8 mouse cellular contexts compared by ENCODE assay signal in the genomic region with DNA sequence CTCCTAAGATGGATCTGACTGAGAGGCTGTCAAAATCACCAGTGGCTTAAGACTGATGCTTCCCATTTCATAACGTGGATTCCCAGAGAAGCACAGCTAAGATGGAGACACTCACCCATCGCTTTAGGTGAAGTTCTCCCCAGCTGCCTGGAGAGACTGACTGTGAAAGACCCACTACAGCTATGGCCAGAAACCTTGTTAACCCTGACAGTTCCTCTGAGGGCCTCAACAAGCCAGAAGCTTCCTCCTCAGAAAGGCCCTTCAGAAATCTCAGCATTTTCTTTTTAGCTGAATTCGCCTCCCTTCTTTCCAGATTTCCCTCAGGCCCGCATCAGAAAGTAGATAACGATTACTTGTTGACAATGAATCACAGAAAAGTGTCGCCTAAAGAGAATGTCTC. TPM values are rescaled to one million over a fixed set of nuclear protein-coding genes. Genes with fewer than 3 reads are reported as not detected.
DNase-seq lines count a peak whose midpoint lies in the region; ATAC-seq and TF ChIP-seq lines count a peak whose summit lies in the region.

No protein-coding gene starts in this region.

- peaks cover 13% of the 10 kb centered on the region for H3K4me1 ChIP-seq in heart, embryonic 16.5 days (ENCODE audit: control insufficient read depth, insufficient read depth, low read length)
- peaks cover 19% of the 10 kb centered on the region for H3K4me1 ChIP-seq in heart, postnatal 0 days (ENCODE audit: control insufficient read depth, insufficient read depth)
- peaks cover 17% of the 10 kb centered on the region for H3K4me1 ChIP-seq in liver, postnatal 0 days (ENCODE audit: insufficient read depth)

- no peak for ATAC-seq in heart, embryonic 16.5 days (replicated peaks; ENCODE audit: extremely low read depth, insufficient read depth, low FRiP score)
- ATAC-seq in heart, postnatal 0 days (ENCODE audit: insufficient read depth, low read depth), result no peak
- ATAC-seq in liver, postnatal 0 days, result no peak

- H3K9me3 ChIP-seq in heart, embryonic 16.5 days (replicated peaks; ENCODE audit: control insufficient read depth, low read length), result no peaks in the 10 kb centered on the region
- H3K9me3 ChIP-seq in heart, postnatal 0 days (replicated peaks; ENCODE audit: control insufficient read depth, low read length), result no peaks in the 10 kb centered on the region
- no peaks in the 10 kb centered on the region for H3K9me3 ChIP-seq in liver, postnatal 0 days (ENCODE audit: low read length)

- peak overlapping the region; percentile 36 for H3K4me2 ChIP-seq in heart, embryonic 16.5 days (ENCODE audit: low read depth, low read length)
- H3K4me2 ChIP-seq in heart, postnatal 0 days (ENCODE audit: low read depth, low read length), result peak overlapping the region; percentile 31; the same call in 1 of the 2 replicates
- H3K4me2 ChIP-seq in liver, postnatal 0 days (ENCODE audit: low read depth, low read length), result peak overlapping the region; percentile 89

- no peak for TF ChIP-seq CTCF in heart, postnatal 0 days (IDR thresholded peaks at IDR 0.05; ENCODE audit: low read depth)
- no peak for TF ChIP-seq CTCF in liver, postnatal 0 days (IDR thresholded peaks at IDR 0.05; ENCODE audit: low read depth)

- no peak overlapping the region for H3K4me3 ChIP-seq in heart, embryonic 16.5 days (ENCODE audit: low read length)
- peak overlapping the region; percentile 87 for H3K4me3 ChIP-seq in heart, postnatal 0 days (ENCODE audit: low read depth, low read length)
- 0 out of 2 replicates have a peak overlapping the region, but pooled peaks have one; percentile 77 for H3K4me3 ChIP-seq in liver, postnatal 0 days (ENCODE audit: low read depth, low read length)

- H3K27me3 ChIP-seq in heart, embryonic 16.5 days (ENCODE audit: control insufficient read depth, insufficient read depth, low read length), result no peaks in the 10 kb centered on the region
- H3K27me3 ChIP-seq in heart, postnatal 0 days (ENCODE audit: control insufficient read depth, insufficient read depth, low read length), result no peaks in the 10 kb centered on the region
- no peaks in the 10 kb centered on the region for H3K27me3 ChIP-seq in liver, postnatal 0 days (ENCODE audit: insufficient read depth, low read length)

- intact Hi-C loops in heart, postnatal 10 days (cut with DNase I), result no loop called here

- 45% methylated on average over 6 of the region's 6 CpGs for WGBS in heart, embryonic 16.5 days
- WGBS in heart, postnatal 0 days, result 42% methylated on average over 6 of the region's 6 CpGs
- WGBS in liver, postnatal 0 days (ENCODE audit: insufficient replicate concordance), result 40% methylated on average over 6 of the region's 6 CpGs

- no peak for DNase-seq in heart, postnatal 10 days
- peak; percentile 14 for DNase-seq in brain, adult 2 months (ENCODE audit: low read depth, low spot score)
- no peak for DNase-seq in heart, postnatal 0 days (ENCODE audit: low spot score)
- no peak for DNase-seq in liver, postnatal 0 days
- DNase-seq in adrenal gland, postnatal 10 days, result no peak
- DNase-seq in layer of hippocampus, adult 9-10 months (ENCODE audit: low spot score), result no peak
- no peak for DNase-seq in adrenal gland, postnatal 14 days

- TF ChIP-seq EP300 in heart, postnatal 0 days (IDR thresholded peaks at IDR 0.05; ENCODE audit: low read depth), result no peak
- no peak for TF ChIP-seq EP300 in liver, postnatal 0 days (IDR thresholded peaks at IDR 0.05; ENCODE audit: low read depth)

- H3K27ac ChIP-seq in heart, embryonic 16.5 days (ENCODE audit: low read length), result no peak overlapping the region
- H3K27ac ChIP-seq in heart, postnatal 0 days (ENCODE audit: low read depth), result no peak overlapping the region
- H3K27ac ChIP-seq in liver, postnatal 0 days (ENCODE audit: low read depth), result no peak overlapping the region

- no peak overlapping the region for H3K9ac ChIP-seq in heart, embryonic 16.5 days (ENCODE audit: low read length)
- H3K9ac ChIP-seq in heart, postnatal 0 days (replicated peaks; ENCODE audit: low read depth, low read length), result no peak overlapping the region
- no peak overlapping the region for H3K9ac ChIP-seq in liver, postnatal 0 days (replicated peaks)

- no peaks in the 10 kb centered on the region for H3K36me3 ChIP-seq in heart, embryonic 16.5 days (ENCODE audit: control insufficient read depth, insufficient read depth)
- 0 out of 2 replicates have a peak, but pooled peaks cover 8% of the 10 kb centered on the region for H3K36me3 ChIP-seq in heart, postnatal 0 days (replicated peaks; ENCODE audit: control insufficient read depth, insufficient read depth, low read length)
- H3K36me3 ChIP-seq in liver, postnatal 0 days (replicated peaks; ENCODE audit: insufficient read depth, low read length), result no peaks in the 10 kb centered on the region

RNA-seq across cellular contexts. Expression of a gene that starts 0.6 kb away (rescaled TPM):
- 93.5 and 94.5 TPM in 2 replicates for polyA plus RNA-seq in heart, embryonic 16.5 days (2015; fragmentation: Nextera tagmentation; extraction: Ambion mirVana)
- 10 to 100 TPM; 75.4 to 92.8 TPM for total RNA-seq in heart, postnatal 10 days (2021)
- total RNA-seq in heart, postnatal 0 days (2014; rRNA removed; ENCODE audit: low replicate concordance), result 63.0 and 119 TPM in 2 replicates
- polyA plus RNA-seq in heart, postnatal 0 days (2015; fragmentation: Nextera tagmentation; extraction: Ambion mirVana), result 97.8 and 101 TPM in 2 replicates
- 27.8 and 30.5 TPM in 2 replicates for polyA plus RNA-seq in liver, postnatal 0 days (2015; fragmentation: Nextera tagmentation; extraction: Ambion mirVana)
- total RNA-seq in adrenal gland, postnatal 10 days (2021), result 10 to 100 TPM; 74.8 to 96.0 TPM
- total RNA-seq in adrenal gland, postnatal 14 days (2021), result 65.3 and 70.7 TPM in 2 replicates

RNA-seq across cellular contexts. Expression of a gene that starts 52.7 kb away (rescaled TPM):
- 41.5 and 45.4 TPM in 2 replicates for polyA plus RNA-seq in heart, embryonic 16.5 days (2015; fragmentation: Nextera tagmentation; extraction: Ambion mirVana)
- 10 to 100 TPM; 42.0 to 43.3 TPM for total RNA-seq in heart, postnatal 10 days (2021)
- total RNA-seq in heart, postnatal 0 days (2014; rRNA removed; ENCODE audit: low replicate concordance), result 42.6 and 62.3 TPM in 2 replicates
- polyA plus RNA-seq in heart, postnatal 0 days (2015; fragmentation: Nextera tagmentation; extraction: Ambion mirVana), result 24.6 and 25.6 TPM in 2 replicates
- polyA plus RNA-seq in liver, postnatal 0 days (2015; fragmentation: Nextera tagmentation; extraction: Ambion mirVana), result 17.3 and 18.7 TPM in 2 replicates
- total RNA-seq in adrenal gland, postnatal 10 days (2021), result 10 to 100 TPM; 67.8 to 72.4 TPM
- total RNA-seq in adrenal gland, postnatal 14 days (2021), result 68.8 and 93.7 TPM in 2 replicates

Comparison
In these comparisons a context has a peak if more than half of its experiments do, and no peak if none do; other contexts are left out.
1. H3K4me2 ChIP-seq: peak in every context shown above with its lines; median percentile 89 in liver, postnatal 0 days; 36 in heart, embryonic 16.5 days; 31 in heart, postnatal 0 days.